Comparison of ENCODE assay signal across 37 mouse cellular contexts in genomic region chr11:58357042-58357441, GRCm38 (mm10). TPM values are rescaled to one million over a fixed set of nuclear protein-coding genes. Genes with fewer than 3 reads are reported as not detected.
"Had no signal": no experiment of that assay in that cellular context is flagged by ENCODE, and none has a peak within 500 bp of the region (broad histone marks: within the 10 kb centered on the region; RNA-seq: fewer than 3 reads in every experiment).

No protein-coding gene starts in this region.

- H3K9me3 ChIP-seq: heart, embryonic 10.5 days; heart, embryonic 12.5 days; heart, embryonic 13.5 days; heart, embryonic 15.5 days; hindbrain, embryonic 10.5 days; hindbrain, embryonic 12.5 days; hindbrain, embryonic 13.5 days; hindbrain, embryonic 15.5 days; intestine, embryonic 15.5 days; kidney, embryonic 15.5 days had no signal

- H3K9ac ChIP-seq: heart, embryonic 12.5 days; heart, embryonic 13.5 days; heart, embryonic 15.5 days; hindbrain, embryonic 12.5 days; hindbrain, embryonic 13.5 days; hindbrain, embryonic 14.5 days; hindbrain, embryonic 15.5 days; intestine, embryonic 15.5 days; kidney, embryonic 15.5 days had no signal

- H3K4me3 ChIP-seq: heart, embryonic 10.5 days; heart, embryonic 12.5 days; heart, embryonic 13.5 days; heart, embryonic 15.5 days; hindbrain, embryonic 10.5 days; hindbrain, embryonic 12.5 days; hindbrain, embryonic 13.5 days; hindbrain, embryonic 15.5 days; intestine, embryonic 15.5 days; kidney, embryonic 15.5 days; layer of hippocampus, adult 2 months had no signal

- H3K4me2 ChIP-seq: heart, embryonic 11.5 days; heart, embryonic 12.5 days; heart, embryonic 13.5 days; heart, embryonic 15.5 days; hindbrain, embryonic 12.5 days; hindbrain, embryonic 13.5 days; hindbrain, embryonic 14.5 days; hindbrain, embryonic 15.5 days; intestine, embryonic 15.5 days; kidney, embryonic 15.5 days had no signal

- DNase-seq: heart, postnatal 10 days; heart, postnatal 14 days; heart, postnatal 36 days; heart, postnatal 4 days; kidney, adult 18-20 months; kidney, adult 9 months; kidney, postnatal 10 days; kidney, postnatal 14 days; kidney, postnatal 4 days; layer of hippocampus, adult 9-11 months; layer of hippocampus, postnatal 36 days had no signal

- H3K36me3 ChIP-seq: heart, embryonic 10.5 days; heart, embryonic 12.5 days; heart, embryonic 13.5 days; heart, embryonic 15.5 days; hindbrain, embryonic 10.5 days; hindbrain, embryonic 12.5 days; hindbrain, embryonic 13.5 days; hindbrain, embryonic 15.5 days; intestine, embryonic 15.5 days; kidney, embryonic 15.5 days had no signal

- H3K27me3 ChIP-seq: heart, embryonic 13.5 days; heart, embryonic 15.5 days; hindbrain, embryonic 12.5 days; hindbrain, embryonic 13.5 days; hindbrain, embryonic 15.5 days; intestine, embryonic 15.5 days; kidney, embryonic 15.5 days had no signal

- H3K27ac ChIP-seq: heart, embryonic 10.5 days; heart, embryonic 13.5 days; heart, embryonic 15.5 days; hindbrain, embryonic 10.5 days; hindbrain, embryonic 12.5 days; hindbrain, embryonic 13.5 days; hindbrain, embryonic 14.5 days; hindbrain, embryonic 15.5 days; hindbrain, postnatal 0 days; kidney, embryonic 15.5 days; kidney, postnatal 0 days; layer of hippocampus, adult 2 months had no signal

- H3K4me1 ChIP-seq: heart, embryonic 15.5 days; hindbrain, embryonic 10.5 days; hindbrain, embryonic 12.5 days; hindbrain, embryonic 13.5 days; hindbrain, embryonic 15.5 days; kidney, embryonic 15.5 days had no signal

- ATAC-seq: hindbrain, embryonic 16.5 days; hindbrain, postnatal 0 days; inflammation-experienced regulatory T-cells, adult 6 months; intestine, embryonic 15.5 days; intestine, embryonic 16.5 days; intestine, postnatal 0 days had no signal

RNA-seq across cellular contexts. Expression of gene Lypd8, which starts 21.8 kb away (rescaled TPM):
- total RNA-seq: heart, adult 8-10 months; heart, postnatal 14 days; heart, postnatal 36 days; heart, postnatal 4 days; hematopoietic stem cell, adult 5-6 weeks; hindbrain, postnatal 0 days; layer of hippocampus, adult 18-20 months; layer of hippocampus, adult 2 months; layer of hippocampus, postnatal 10 days had no signal
- polyA plus RNA-seq: heart, embryonic 10.5 days; heart, embryonic 11.5 days; heart, embryonic 12.5 days; heart, embryonic 13.5 days; heart, embryonic 14.5 days; heart, embryonic 15.5 days; hindbrain, embryonic 10.5 days; hindbrain, embryonic 11.5 days; hindbrain, embryonic 12.5 days; hindbrain, embryonic 13.5 days; hindbrain, embryonic 14.5 days; hindbrain, embryonic 15.5 days; hindbrain, embryonic 16.5 days; hindbrain, postnatal 0 days; inflammation-experienced regulatory T-cells, adult 6 months; kidney, embryonic 14.5 days had no signal
